Mouse (Mus musculus) limb, embryonic 13.5 days (tissue): Measurements from ENCODE around the gene Cbx8. TPM values are rescaled to one million over a fixed set of nuclear protein-coding genes. Genes with fewer than 3 reads are reported as not detected.

Experiments
- ATAC-seq: fragments of 200-750 bp; cut with Nextera tagmentation; 2 replicates; pipeline ENCODE4 v1.8.0; 2017; ENCODE audit warnings: low read depth, moderate number of reproducible peaks, moderate TSS enrichment; ENCODE audit not compliant: low FRiP score
- H3K27ac ChIP-seq: fragments of 300-500 bp; sonication (generic); 2 replicates; pipeline ENCODE4 v1.5.1; 2015; ENCODE audit warnings: inconsistent platforms, mild to moderate bottlenecking, moderate library complexity
- H3K27me3 ChIP-seq: fragments of 300-500 bp; sonication (generic); 2 replicates; pipeline ENCODE4 v1.6.1; 2015; ENCODE audit warnings: mild to moderate bottlenecking, inconsistent platforms
- H3K36me3 ChIP-seq: fragments of 300-500 bp; sonication (generic); 2 replicates; pipeline ENCODE4 v1.6.1; 2015; ENCODE audit warnings: inconsistent platforms, mild to moderate bottlenecking, moderate library complexity
- H3K4me1 ChIP-seq: fragments of 300-500 bp; sonication (generic); 2 replicates; pipeline ENCODE4 v1.6.1; 2015; ENCODE audit warnings: inconsistent platforms
- H3K4me2 ChIP-seq: fragments of 300-500 bp; sonication (generic); replicated peaks from 2 replicates; pipeline ENCODE4 v1.6.1; 2015; ENCODE audit warnings: inconsistent platforms, mild to moderate bottlenecking, moderate library complexity
- H3K4me3 ChIP-seq: fragments of 300-500 bp; sonication (generic); 2 replicates; pipeline ENCODE4 v1.5.1; 2015; ENCODE audit warnings: moderate library complexity, mild to moderate bottlenecking, inconsistent platforms
- H3K9ac ChIP-seq: fragments of 300-500 bp; sonication (generic); 2 replicates; pipeline ENCODE4 v1.6.1; 2015; ENCODE audit warnings: mild to moderate bottlenecking, inconsistent platforms
- H3K9me3 ChIP-seq: fragments of 300-500 bp; sonication (generic); 2 replicates; pipeline ENCODE4 v1.6.1; 2016; ENCODE audit warnings: inconsistent platforms
- WGBS: fragments of 180-500 bp; shearing (Covaris S2); methylation state at CpG from one replicate; pipeline ENCODE4 v1.1.7; 2015; 5-methylcytosine and 5-hydroxymethylcytosine counted together
- polyA plus RNA-seq: library from polyadenylated mRNA; unstranded; fragments of >200 nt; fragmentation: Nextera tagmentation; extraction: Ambion mirVana; gene quantifications from 2 replicates; pipeline ENCODE4 v1.2.1, GENCODE M21; 2015

Cbx8 gene
- polyA plus RNA-seq, 1 experiment from 2014 or later: 10.6 TPM

- H3K27me3 ChIP-seq: peaks cover 55% of the 10 kb centered on the region
- no peak for ATAC-seq
- peaks cover 63% of the 10 kb centered on the region for H3K4me1 ChIP-seq
- peak overlapping the region; percentile 67 for H3K4me2 ChIP-seq
- peak overlapping the region; percentile 36; the same call in 1 of the 2 replicates for H3K4me3 ChIP-seq
- WGBS: 3% methylated on average over 21 of the region's 21 CpGs
- H3K27ac ChIP-seq: no peak overlapping the region
- H3K9ac ChIP-seq: peak overlapping the region; percentile 48; the same call in 1 of the 2 replicates
- no peaks in the 10 kb centered on the region for H3K9me3 ChIP-seq
- H3K36me3 ChIP-seq: peaks cover 28% of the 10 kb centered on the region
These were observed 5.6 kb downstream of the Cbx8 start for GRCm38 (mm10) chr11:119035094-119035685.

GRCm38 (mm10) chr11:119034635-119035034, 6.1 kb downstream of the Cbx8 start:
- Histone ChIP-seq H3K4me1 (peaks cover 60% of the 10 kb centered on the region), H3K9ac (peak overlapping the region; percentile 48; the same call in 1 of the 2 replicates), H3K9me3 (no peaks in the 10 kb centered on the region), H3K4me2 (peak overlapping the region; percentile 67), H3K4me3 (peak overlapping the region; percentile 36), H3K36me3 (peaks cover 34% of the 10 kb centered on the region), H3K27ac (no peak overlapping the region), H3K27me3 (peaks cover 55% of the 10 kb centered on the region)
- WGBS: 3% methylated on average over 19 of the region's 19 CpGs
- no peak for ATAC-seq

- Histone ChIP-seq H3K4me1 (peaks cover 59% of the 10 kb centered on the region), H3K4me3 (peak overlapping the region; percentile 36), H3K4me2 (peak overlapping the region; percentile 67), H3K36me3 (peaks cover 36% of the 10 kb centered on the region), H3K9me3 (no peaks in the 10 kb centered on the region), H3K9ac (0 out of 2 replicates have a peak overlapping the region, but pooled peaks have one; percentile 48), H3K27ac (no peak overlapping the region), H3K27me3 (peaks cover 52% of the 10 kb centered on the region)
- under 1% methylated on average over 26 of the region's 26 CpGs for WGBS
- peak; percentile 54 for ATAC-seq
These were observed 6.8 kb downstream of the Cbx8 start for GRCm38 (mm10) chr11:119033874-119034558.

GRCm38 (mm10) chr11:119026203-119026602, 14.6 kb downstream of the Cbx8 start:
- H3K27ac ChIP-seq: no peak overlapping the region
- H3K4me1 ChIP-seq: peaks cover 52% of the 10 kb centered on the region
- 62% methylated on average over 12 of the region's 12 CpGs for WGBS
- H3K36me3 ChIP-seq: peaks cover 57% of the 10 kb centered on the region
- H3K9me3 ChIP-seq: no peaks in the 10 kb centered on the region
- H3K4me2 ChIP-seq: peak overlapping the region; percentile 77
- H3K4me3 ChIP-seq: no peak overlapping the region
- H3K9ac ChIP-seq: peak overlapping the region; percentile 97
- no peak for ATAC-seq
- no peaks in the 10 kb centered on the region for H3K27me3 ChIP-seq

GRCm38 (mm10) chr11:119024260-119024659, 16.5 kb downstream of the Cbx8 start:
- Histone ChIP-seq H3K27ac (peak overlapping the region; percentile 97; the same call in 1 of the 2 replicates), H3K4me1 (peaks cover 46% of the 10 kb centered on the region), H3K4me2 (peak overlapping the region; percentile 77), H3K9ac (peak overlapping the region; percentile 97), H3K27me3 (no peaks in the 10 kb centered on the region), H3K9me3 (no peaks in the 10 kb centered on the region), H3K36me3 (peaks cover 39% of the 10 kb centered on the region), H3K4me3 (peak overlapping the region; percentile 92)
- no peak for ATAC-seq
- WGBS: 3% methylated on average over 7 of the region's 7 CpGs

GRCm38 (mm10) chr11:119023616-119023980, 17.2 kb downstream of the Cbx8 start:
- H3K9ac ChIP-seq: peak overlapping the region; percentile 97
- H3K27ac ChIP-seq: peak overlapping the region; percentile 97
- H3K4me2 ChIP-seq: peak overlapping the region; percentile 77
- H3K36me3 ChIP-seq: peaks cover 32% of the 10 kb centered on the region
- H3K27me3 ChIP-seq: no peaks in the 10 kb centered on the region
- 1% methylated on average over 15 of the region's 15 CpGs for WGBS
- peak overlapping the region; percentile 92 for H3K4me3 ChIP-seq
- no peak for ATAC-seq
- no peaks in the 10 kb centered on the region for H3K9me3 ChIP-seq
- peaks cover 40% of the 10 kb centered on the region for H3K4me1 ChIP-seq

GRCm38 (mm10) chr11:119022895-119023615, 17.7 kb downstream of the Cbx8 start, which contains the start of gene Cbx2:
Gene Cbx2 (plus strand): TSS chr11:119022962.
- peak within 1 kb of the TSS; percentile 97 for H3K27ac ChIP-seq
- H3K9ac ChIP-seq: peak within 1 kb of the TSS; percentile 97
- no peaks in the 10 kb centered on the region for H3K9me3 ChIP-seq
- under 1% methylated on average over 86 of the region's 99 CpGs for WGBS
- peaks cover 40% of the 10 kb centered on the region for H3K4me1 ChIP-seq
- H3K4me2 ChIP-seq: peak within 1 kb of the TSS; percentile 77
- H3K27me3 ChIP-seq: no peaks in the 10 kb centered on the region
- peak; percentile 88 for ATAC-seq
- peaks cover 27% of the 10 kb centered on the region for H3K36me3 ChIP-seq
- H3K4me3 ChIP-seq: peak within 1 kb of the TSS; percentile 92

GRCm38 (mm10) chr11:119022068-119022894, 18.5 kb downstream of the Cbx8 start:
- WGBS: 4% methylated on average over 42 of the region's 42 CpGs
- ATAC-seq: no peak; the same call in 1 of the 2 replicates
- H3K4me3 ChIP-seq: peak overlapping the region; percentile 92
- H3K9ac ChIP-seq: peak overlapping the region; percentile 97
- H3K4me1 ChIP-seq: peaks cover 40% of the 10 kb centered on the region
- peaks cover 19% of the 10 kb centered on the region for H3K36me3 ChIP-seq
- H3K9me3 ChIP-seq: no peaks in the 10 kb centered on the region
- peak overlapping the region; percentile 97 for H3K27ac ChIP-seq
- H3K27me3 ChIP-seq: no peaks in the 10 kb centered on the region
- H3K4me2 ChIP-seq: peak overlapping the region; percentile 77

GRCm38 (mm10) chr11:119021180-119021579, 19.6 kb downstream of the Cbx8 start:
- no peak overlapping the region for H3K4me3 ChIP-seq
- no peak overlapping the region for H3K27ac ChIP-seq
- WGBS: 93% methylated on average over 7 of the region's 7 CpGs
- H3K9ac ChIP-seq: no peak overlapping the region
- no peaks in the 10 kb centered on the region for H3K9me3 ChIP-seq
- H3K27me3 ChIP-seq: no peaks in the 10 kb centered on the region
- H3K36me3 ChIP-seq: peaks cover 8% of the 10 kb centered on the region
- no peak overlapping the region for H3K4me2 ChIP-seq
- peaks cover 32% of the 10 kb centered on the region for H3K4me1 ChIP-seq
- no peak for ATAC-seq

GRCm38 (mm10) chr11:119017506-119017905, 23.3 kb downstream of the Cbx8 start:
- WGBS: 65% methylated on average over 7 of the region's 7 CpGs
- H3K36me3 ChIP-seq: no peaks in the 10 kb centered on the region
- ATAC-seq: no peak
- H3K27ac ChIP-seq: no peak overlapping the region
- H3K4me1 ChIP-seq: peaks cover 8% of the 10 kb centered on the region
- H3K4me3 ChIP-seq: no peak overlapping the region
- no peaks in the 10 kb centered on the region for H3K9me3 ChIP-seq
- no peak overlapping the region for H3K4me2 ChIP-seq
- H3K9ac ChIP-seq: no peak overlapping the region
- H3K27me3 ChIP-seq: no peaks in the 10 kb centered on the region

GRCm38 (mm10) chr11:119014455-119014854, 26.3 kb downstream of the Cbx8 start:
- ATAC-seq: no peak
- Histone ChIP-seq H3K9ac (no peak overlapping the region), H3K4me2 (no peak overlapping the region), H3K9me3 (no peaks in the 10 kb centered on the region), H3K4me1 (no peaks in the 10 kb centered on the region), H3K27ac (no peak overlapping the region), H3K4me3 (no peak overlapping the region), H3K27me3 (no peaks in the 10 kb centered on the region), H3K36me3 (no peaks in the 10 kb centered on the region)
- 71% methylated on average over 7 of the region's 7 CpGs for WGBS
